Mouse (Mus musculus): ENCODE measurements around the gene Synj2bp.
"Not testable (repeated sequence)": the region's sequence is repeated elsewhere in the genome, so short reads cannot be mapped to it uniquely, and the experiment has no call there.

DNA sequence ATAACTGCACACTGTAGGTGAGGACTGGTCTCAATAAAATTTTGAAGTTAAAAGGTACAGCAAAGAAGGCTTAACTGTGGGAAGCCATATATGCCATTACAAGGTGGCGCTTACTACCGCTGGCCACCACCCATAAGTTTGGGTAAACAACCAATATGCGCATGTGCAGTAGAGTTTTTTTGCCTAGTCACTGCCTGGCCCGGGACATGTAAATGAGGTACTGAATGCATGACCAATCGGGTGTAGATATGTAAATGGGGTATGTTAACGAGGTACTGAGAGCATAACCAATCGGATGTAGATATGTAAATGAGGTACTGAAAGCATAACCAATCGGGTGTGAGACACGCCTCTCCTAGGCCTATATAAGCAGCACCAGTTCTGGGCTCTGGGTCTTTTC lies 35.8 kb downstream of the Synj2bp start:
- not testable (repeated sequence) for TF ChIP-seq CTCF, POLR2A (IDR thresholded peaks at IDR 0.05; ENCODE audit: insufficient read depth, low read depth, low read length)
